Mouse (Mus musculus) kidney, adult 11 months (tissue): Measurements from ENCODE around the gene Klf12.

Experiments used
- DNase-seq: peaks from one replicate; pipeline ENCODE4 v3.0.0; 2022

The Klf12 gene

GRCm38 (mm10) chr14:100132479-100132878 is 152.0 kb downstream of the Klf12 start:
- no peak for DNase-seq

- DNase-seq: no peak
These were observed 158.4 kb downstream of the Klf12 start for GRCm38 (mm10) chr14:100126126-100126525.

- DNase-seq: no peak
These were observed 163.4 kb downstream of the Klf12 start for GRCm38 (mm10) chr14:100121075-100121474.

- DNase-seq: no peak
These were observed 164.6 kb downstream of the Klf12 start for GRCm38 (mm10) chr14:100119866-100120265.

GRCm38 (mm10) chr14:100113419-100113818 is 171.1 kb downstream of the Klf12 start:
- DNase-seq: no peak

- DNase-seq: no peak
These were observed 172.7 kb downstream of the Klf12 start for GRCm38 (mm10) chr14:100111735-100112134.

GRCm38 (mm10) chr14:100109563-100109962 is 174.9 kb downstream of the Klf12 start:
- DNase-seq: no peak

- no peak for DNase-seq
These were observed 178.9 kb downstream of the Klf12 start for GRCm38 (mm10) chr14:100105570-100105969.

GRCm38 (mm10) chr14:100104818-100105217 is 179.7 kb downstream of the Klf12 start:
- DNase-seq: no peak

GRCm38 (mm10) chr14:100103818-100104217 is 180.7 kb downstream of the Klf12 start:
- DNase-seq: no peak

GRCm38 (mm10) chr14:100097208-100098189 is 187.0 kb downstream of the Klf12 start:
- no peak for DNase-seq

GRCm38 (mm10) chr14:100095730-100096129 is 188.7 kb downstream of the Klf12 start:
- DNase-seq: no peak

GRCm38 (mm10) chr14:100090517-100090916 is 194.0 kb downstream of the Klf12 start:
- DNase-seq: no peak

GRCm38 (mm10) chr14:100079620-100080019 is 204.9 kb downstream of the Klf12 start:
- no peak for DNase-seq

GRCm38 (mm10) chr14:100072431-100073195 is 211.9 kb downstream of the Klf12 start:
- no peak for DNase-seq

GRCm38 (mm10) chr14:100069543-100070090 is 214.9 kb downstream of the Klf12 start:
- DNase-seq: no peak

- DNase-seq: no peak
These were observed 215.8 kb downstream of the Klf12 start for GRCm38 (mm10) chr14:100068715-100069114.

GRCm38 (mm10) chr14:100062516-100062915 is 222.0 kb downstream of the Klf12 start:
- DNase-seq: no peak

- DNase-seq: no peak
These were observed 230.3 kb downstream of the Klf12 start for GRCm38 (mm10) chr14:100054150-100054549.

GRCm38 (mm10) chr14:100053456-100053855 is 231.0 kb downstream of the Klf12 start:
- DNase-seq: no peak

- peak; percentile 65 for DNase-seq
These were observed 231.6 kb downstream of the Klf12 start for GRCm38 (mm10) chr14:100052876-100053275.

- DNase-seq: no peak
These were observed 239.0 kb downstream of the Klf12 start for GRCm38 (mm10) chr14:100045431-100045830.

GRCm38 (mm10) chr14:100041823-100042222 is 242.7 kb downstream of the Klf12 start:
- DNase-seq: no peak
